Mouse (Mus musculus) forebrain, postnatal 0 days (tissue): ENCODE results near the gene Olfr45. TPM values are rescaled to one million over a fixed set of nuclear protein-coding genes. Genes with fewer than 3 reads are reported as not detected.

Experiments
- ATAC-seq: fragments of 200-750 bp; cut with Nextera tagmentation; 2 replicates; pipeline ENCODE4 v1.8.0; 2017; ENCODE audit warnings: mild to moderate bottlenecking, moderate library complexity
- DNase-seq: peaks from one replicate; pipeline ENCODE4 v3.0.0-alpha.2; 2015
- H3K27ac ChIP-seq: fragments of 300-500 bp; sonication (generic); 2 replicates; pipeline ENCODE4 v1.5.1; 2014; ENCODE audit warnings: low read depth, mild to moderate bottlenecking, antibody characterized with exemption, low read length, moderate library complexity, mixed read lengths
- H3K27me3 ChIP-seq: fragments of 300-500 bp; sonication (generic); 2 replicates; pipeline ENCODE4 v1.6.1; 2014; ENCODE audit warnings: mild to moderate bottlenecking, low read length, mixed read lengths; ENCODE audit not compliant: insufficient read depth
- H3K36me3 ChIP-seq: fragments of 300-500 bp; sonication (generic); 2 replicates; pipeline ENCODE4 v1.6.1; 2014; ENCODE audit warnings: mild to moderate bottlenecking, moderate library complexity; ENCODE audit not compliant: insufficient read depth
- H3K4me1 ChIP-seq: fragments of 300-500 bp; sonication (generic); 2 replicates; pipeline ENCODE4 v1.6.1; 2014; ENCODE audit warnings: antibody characterized with exemption; ENCODE audit not compliant: insufficient read depth
- H3K4me2 ChIP-seq: fragments of 300-500 bp; sonication (generic); 2 replicates; pipeline ENCODE4 v1.6.1; 2014; ENCODE audit warnings: low read depth, mild to moderate bottlenecking, moderate library complexity
- H3K4me3 ChIP-seq: fragments of 300-500 bp; sonication (generic); 2 replicates; pipeline ENCODE4 v1.5.1; 2014; ENCODE audit warnings: low read depth, low read length, mixed read lengths
- H3K9ac ChIP-seq: fragments of 300-500 bp; sonication (generic); 2 replicates; pipeline ENCODE4 v1.6.1; 2014; ENCODE audit warnings: mild to moderate bottlenecking
- H3K9me3 ChIP-seq: fragments of 300-500 bp; sonication (generic); 2 replicates; pipeline ENCODE4 v1.6.1; 2016; ENCODE audit warnings: low read length
- CTCF ChIP-seq: sonication (generic); IDR thresholded peaks from 2 replicates; pipeline ENCODE4 v1.5.1; 2016; ENCODE audit warnings: antibody characterized with exemption, control low read depth, low read depth
- WGBS: fragments of 180-500 bp; shearing (Covaris S2); extraction: QIAGEN DNeasy Blood & Tissue Kit; methylation state at CpG from one replicate; pipeline ENCODE4 v1.1.7; 2014; 5-methylcytosine and 5-hydroxymethylcytosine counted together
- polyA plus RNA-seq: library from polyadenylated mRNA; unstranded; fragments of >200 nt; fragmentation: Nextera tagmentation; extraction: Ambion mirVana; gene quantifications from 2 replicates; pipeline ENCODE4 v1.2.1, GENCODE M21; 2015
- total RNA-seq: library from RNA; depleted of rRNA; stranded (reverse); fragments of >200 nt; gene quantifications from 2 replicates; pipeline ENCODE4 v1.2.3, GENCODE M21; 2014; rRNA removed

The Olfr45 gene
- total and polyA plus RNA-seq, 2 experiments from 2014 or later = not detected

- Histone ChIP-seq H3K4me2 (no peak overlapping the region), H3K36me3 (no peaks in the 10 kb centered on the region), H3K9me3 (no peaks in the 10 kb centered on the region), H3K4me1 (no peaks in the 10 kb centered on the region), H3K27me3 (no peaks in the 10 kb centered on the region), H3K4me3 (no peak overlapping the region), H3K9ac (no peak overlapping the region), H3K27ac (no peak overlapping the region)
- 5% methylated on average over 2 of the region's 2 CpGs for WGBS
- ATAC-seq (peak; percentile 67; the same call in 1 of the 2 replicates), DNase-seq (peak; percentile 7)
- TF ChIP-seq CTCF = no peak
These were observed 24.6 kb downstream of the Olfr45 start for GRCm38 (mm10) chr7:140706348-140706747.

DNA sequence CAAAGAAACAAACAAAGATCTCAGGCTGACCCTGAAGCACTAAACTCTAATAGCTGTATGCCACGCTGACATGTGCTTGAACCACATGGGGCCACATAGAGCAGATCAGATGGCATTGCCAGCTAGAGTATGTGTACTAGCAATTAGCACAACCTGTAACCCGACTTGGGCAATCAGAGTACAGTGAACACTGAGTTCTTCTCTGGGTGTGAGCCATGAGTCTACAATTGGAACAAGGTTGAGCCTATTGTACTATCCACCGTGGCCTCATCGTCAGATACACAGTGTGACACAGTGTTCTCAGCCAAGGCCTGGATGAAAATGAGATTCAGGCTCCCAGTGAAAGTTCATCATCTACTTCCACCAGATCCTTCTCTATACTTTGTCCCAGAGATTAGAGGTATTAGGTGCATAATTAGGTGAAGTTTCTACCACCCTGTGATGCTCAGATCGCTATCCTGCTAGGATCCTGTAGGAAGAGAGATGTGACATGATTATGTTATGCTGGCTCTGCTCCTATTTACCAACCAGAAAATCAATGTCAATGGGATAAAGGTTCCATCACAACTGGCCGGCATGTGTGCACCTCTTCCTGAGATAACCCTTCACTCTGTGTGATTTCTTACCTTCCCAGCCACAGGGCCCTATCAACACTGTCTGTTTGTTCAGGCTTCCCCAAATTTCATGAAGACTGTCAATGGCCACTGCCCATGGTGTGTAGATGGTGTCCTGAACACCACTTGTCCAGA lies 26.0 kb downstream of the Olfr45 start:
- Histone ChIP-seq H3K36me3 (no peaks in the 10 kb centered on the region), H3K9ac (no peak overlapping the region), H3K4me2 (no peak overlapping the region), H3K9me3 (no peaks in the 10 kb centered on the region), H3K27me3 (no peaks in the 10 kb centered on the region), H3K27ac (no peak overlapping the region), H3K4me1 (no peaks in the 10 kb centered on the region), H3K4me3 (no peak overlapping the region)
- no peak for TF ChIP-seq CTCF
- ATAC-seq (no peak), DNase-seq (no peak)
- WGBS = 81% methylated on average over 6 of the region's 6 CpGs

- Histone ChIP-seq H3K9me3 (no peaks in the 10 kb centered on the region), H3K27ac (no peak overlapping the region), H3K4me2 (no peak overlapping the region), H3K4me3 (no peak overlapping the region), H3K27me3 (no peaks in the 10 kb centered on the region), H3K9ac (no peak overlapping the region), H3K4me1 (no peaks in the 10 kb centered on the region), H3K36me3 (no peaks in the 10 kb centered on the region)
- ATAC-seq = no peak
- DNase-seq = no peak
- 88% methylated on average over 7 of the region's 7 CpGs for WGBS
- no peak for TF ChIP-seq CTCF
These were observed 35.7 kb downstream of the Olfr45 start for GRCm38 (mm10) chr7:140717155-140718055.

DNA sequence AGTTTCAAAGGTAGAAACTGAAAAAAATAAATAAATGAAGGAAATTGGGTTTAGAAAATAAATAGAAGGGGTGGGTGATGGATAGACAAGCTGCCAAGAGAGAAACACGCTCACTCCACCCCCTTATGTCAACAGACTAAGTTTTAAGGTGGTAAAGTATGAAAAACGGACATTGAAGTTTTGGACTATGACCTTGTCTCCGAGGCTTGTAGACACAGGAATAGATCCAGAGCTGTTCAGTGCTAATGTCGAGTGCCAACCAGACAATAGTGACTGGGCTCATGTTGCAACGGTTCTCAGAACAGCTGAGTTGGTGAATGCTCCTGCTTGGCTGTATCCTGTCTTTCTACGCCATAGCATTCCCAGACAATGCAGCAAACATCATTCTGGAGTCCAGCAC lies 39.3 kb downstream of the Olfr45 start:
- ATAC-seq = no peak
- WGBS = 76% methylated on average over 6 of the region's 6 CpGs
- no peak for TF ChIP-seq CTCF

GRCm38 (mm10) chr7:140725558-140725957 lies 43.8 kb downstream of the Olfr45 start:
- no peak for TF ChIP-seq CTCF
- DNase-seq (no peak), ATAC-seq (no peak)
- Histone ChIP-seq H3K9me3 (no peaks in the 10 kb centered on the region), H3K27me3 (no peaks in the 10 kb centered on the region), H3K4me1 (no peaks in the 10 kb centered on the region), H3K9ac (no peak overlapping the region), H3K4me3 (no peak overlapping the region), H3K4me2 (no peak overlapping the region), H3K36me3 (no peaks in the 10 kb centered on the region), H3K27ac (no peak overlapping the region)

More for the DNA sequence above, 39.3 kb downstream of the Olfr45 start:
- DNase-seq = no peak
- H3K27me3 ChIP-seq = no peaks in the 10 kb centered on the region
- no peak overlapping the region for H3K27ac ChIP-seq
- no peaks in the 10 kb centered on the region for H3K36me3 ChIP-seq
- no peak overlapping the region for H3K4me3 ChIP-seq
- no peaks in the 10 kb centered on the region for H3K4me1 ChIP-seq
- H3K9me3 ChIP-seq = no peaks in the 10 kb centered on the region
- H3K4me2 ChIP-seq = no peak overlapping the region
- no peak overlapping the region for H3K9ac ChIP-seq

DNA sequence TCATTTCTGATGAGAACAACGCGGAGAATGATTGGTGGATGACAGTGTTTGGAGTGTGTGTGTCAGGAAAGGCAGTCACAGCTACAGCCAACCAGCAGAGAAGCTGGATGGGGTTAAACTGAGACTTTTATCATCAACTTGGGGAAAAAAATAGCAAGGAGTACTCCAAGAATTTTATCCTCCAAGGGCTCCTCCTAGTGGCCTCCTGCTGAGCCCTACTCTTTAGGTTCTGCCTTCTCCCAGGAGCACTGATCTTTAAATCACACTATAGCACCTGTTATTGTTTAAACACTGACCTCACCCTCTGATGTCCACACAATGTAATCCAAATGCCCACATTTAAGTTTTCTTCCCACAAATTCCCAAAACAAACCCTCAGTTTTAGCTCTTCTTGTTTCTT lies 51.4 kb downstream of the Olfr45 start:
- WGBS = 76% methylated on average over 2 of the region's 2 CpGs
- no peak overlapping the region for H3K4me3 ChIP-seq

More for the DNA sequence above, 51.4 kb downstream of the Olfr45 start:
- 0 out of 2 replicates have a peak, but pooled peaks have one; percentile 16 for TF ChIP-seq CTCF
- no peak overlapping the region for H3K4me2 ChIP-seq
- H3K36me3 ChIP-seq = no peaks in the 10 kb centered on the region
- H3K9ac ChIP-seq = no peak overlapping the region
- H3K27me3 ChIP-seq = no peaks in the 10 kb centered on the region
- ATAC-seq = no peak
- H3K9me3 ChIP-seq = no peaks in the 10 kb centered on the region
- H3K27ac ChIP-seq = no peak overlapping the region
- peak; percentile 1 for DNase-seq
- no peaks in the 10 kb centered on the region for H3K4me1 ChIP-seq

Other genes with a start within 250 kb of the Olfr45 start
- not detected in 2 replicates for gene Olfr533, start 218.6 kb upstream of the Olfr45 start, total RNA-seq
- gene Olfr533, start 218.6 kb upstream of the Olfr45 start, polyA plus RNA-seq = not detected in 2 replicates
- gene Olfr535, start 197.7 kb upstream of the Olfr45 start, total RNA-seq = not detected in 2 replicates
- gene Olfr535, start 197.7 kb upstream of the Olfr45 start, polyA plus RNA-seq = not detected in 2 replicates
- not detected in 2 replicates for gene Olfr536, start 174.6 kb upstream of the Olfr45 start, total RNA-seq
- not detected in 2 replicates for gene Olfr536, start 174.6 kb upstream of the Olfr45 start, polyA plus RNA-seq
- gene Olfr538, start 114.1 kb upstream of the Olfr45 start, total RNA-seq = not detected in 2 replicates
- gene Olfr538, start 114.1 kb upstream of the Olfr45 start, polyA plus RNA-seq = not detected in 2 replicates
- not detected in 2 replicates for gene Olfr46, start 80.7 kb upstream of the Olfr45 start, total RNA-seq
- gene Olfr46, start 80.7 kb upstream of the Olfr45 start, polyA plus RNA-seq = not detected in 2 replicates
- gene Olfr61, start 53.0 kb upstream of the Olfr45 start, total RNA-seq = not detected in 2 replicates
- not detected in 2 replicates for gene Olfr61, start 53.0 kb upstream of the Olfr45 start, polyA plus RNA-seq
- not detected in 2 replicates for gene Olfr53, start 35.5 kb upstream of the Olfr45 start, total RNA-seq
- gene Olfr53, start 35.5 kb upstream of the Olfr45 start, polyA plus RNA-seq = not detected in 2 replicates
- under 0.01 TPM in 2 replicates for gene Olfr539, start 22.0 kb upstream of the Olfr45 start, total RNA-seq
- gene Olfr539, start 22.0 kb upstream of the Olfr45 start, polyA plus RNA-seq = 0.05 TPM in 1 of 2 replicates, not detected in the other
- gene Olfr541, start 15.3 kb downstream of the Olfr45 start, total RNA-seq = not detected in 2 replicates
- not detected in 2 replicates for gene Olfr541, start 15.3 kb downstream of the Olfr45 start, polyA plus RNA-seq
- gene Cyp2e1, start 81.8 kb downstream of the Olfr45 start, total RNA-seq = not detected in 2 replicates
- gene Cyp2e1, start 81.8 kb downstream of the Olfr45 start, polyA plus RNA-seq = not detected in 2 replicates
- gene Syce1, start 105.9 kb downstream of the Olfr45 start, total RNA-seq = not detected in 2 replicates
- 0.30 TPM in 1 of 2 replicates, not detected in the other for gene Syce1, start 105.9 kb downstream of the Olfr45 start, polyA plus RNA-seq
- 19.8 and 32.1 TPM in 2 replicates for gene Zfp941, start 140.2 kb downstream of the Olfr45 start, total RNA-seq
- 8.3 and 15.6 TPM in 2 replicates for gene Zfp941, start 140.2 kb downstream of the Olfr45 start, polyA plus RNA-seq
- gene Urah, start 153.1 kb downstream of the Olfr45 start, total RNA-seq = not detected in 2 replicates
- gene Urah, start 153.1 kb downstream of the Olfr45 start, polyA plus RNA-seq = 0.48 and 0.64 TPM in 2 replicates
- not detected in 2 replicates for gene Scgb1c1, start 163.6 kb downstream of the Olfr45 start, total RNA-seq
- 0.48 TPM in 1 of 2 replicates, not detected in the other for gene Scgb1c1, start 163.6 kb downstream of the Olfr45 start, polyA plus RNA-seq
- not detected in 2 replicates for gene Odf3, start 165.9 kb downstream of the Olfr45 start, total RNA-seq
- 0.10 and 0.13 TPM in 2 replicates for gene Odf3, start 165.9 kb downstream of the Olfr45 start, polyA plus RNA-seq
- gene Gm45785, start 174.4 kb downstream of the Olfr45 start, total RNA-seq = 2.0 and 4.2 TPM in 2 replicates
- not detected in 2 replicates for gene Gm45785, start 174.4 kb downstream of the Olfr45 start, polyA plus RNA-seq
- gene Ric8a, start 175.0 kb downstream of the Olfr45 start, total RNA-seq = 98.8 and 123 TPM in 2 replicates
- gene Ric8a, start 175.0 kb downstream of the Olfr45 start, polyA plus RNA-seq = 79.5 and 91.8 TPM in 2 replicates
- 30.8 and 34.5 TPM in 2 replicates for gene Bet1l, start 175.6 kb downstream of the Olfr45 start, total RNA-seq
- gene Bet1l, start 175.6 kb downstream of the Olfr45 start, polyA plus RNA-seq = 48.8 and 58.0 TPM in 2 replicates
- gene Psmd13, start 200.0 kb downstream of the Olfr45 start, total RNA-seq = 164 and 174 TPM in 2 replicates
- gene Psmd13, start 200.0 kb downstream of the Olfr45 start, polyA plus RNA-seq = 274 and 298 TPM in 2 replicates
- 41.9 and 46.3 TPM in 2 replicates for gene Sirt3, start 200.4 kb downstream of the Olfr45 start, total RNA-seq
- 44.2 and 48.3 TPM in 2 replicates for gene Sirt3, start 200.4 kb downstream of the Olfr45 start, polyA plus RNA-seq
- gene Cox8b, start 218.5 kb downstream of the Olfr45 start, total RNA-seq = not detected in 2 replicates
- not detected in 2 replicates for gene Cox8b, start 218.5 kb downstream of the Olfr45 start, polyA plus RNA-seq
- gene Nlrp6, start 239.0 kb downstream of the Olfr45 start, total RNA-seq = 0.85 and 1.00 TPM in 2 replicates
- 0.98 and 1.3 TPM in 2 replicates for gene Nlrp6, start 239.0 kb downstream of the Olfr45 start, polyA plus RNA-seq